In genomic region chr5:118373581-118373981, GRCm38 (mm10) we compare ENCODE assay signal across 9 mouse cellular contexts.
A peak's percentile ranks its signal among the peaks of the same experiment; 100 is the strongest.
DNase-seq lines count a peak whose midpoint lies in the region; ATAC-seq lines count a peak whose summit lies in the region.
"Had no signal": no experiment of that assay in that cellular context is flagged by ENCODE, and none has a peak within 500 bp of the region (broad histone marks: within the 10 kb centered on the region; RNA-seq: fewer than 3 reads in every experiment).

No protein-coding gene starts in this region.

- H3K27me3 ChIP-seq in embryonic facial prominence, embryonic 11.5 days (ENCODE audit: control insufficient read depth, insufficient read depth, low read length), result no peaks in the 10 kb centered on the region; the same call in 1 of the 2 replicates
- H3K27me3 ChIP-seq in hindbrain, embryonic 15.5 days, result no peaks in the 10 kb centered on the region
- H3K27me3 ChIP-seq in limb, embryonic 11.5 days (ENCODE audit: control insufficient read depth, insufficient read depth, low read length), result no peaks in the 10 kb centered on the region

- peak; percentile 93 for DNase-seq in heart, adult 11 months
- no peak for DNase-seq in heart, postnatal 36 days
- DNase-seq in embryonic facial prominence, embryonic 11.5 days (ENCODE audit: low spot score), result peak; percentile 65
- peak; percentile 43 for DNase-seq in limb, embryonic 11.5 days (ENCODE audit: low spot score)
- peak; percentile 39 for DNase-seq in right cerebral cortex, postnatal 14 days
- DNase-seq in thymus, adult 18-20 months, result no peak
- DNase-seq in adrenal gland, postnatal 25 days, result no peak

- H3K9me3 ChIP-seq in embryonic facial prominence, embryonic 11.5 days (replicated peaks; ENCODE audit: control insufficient read depth, low read length), result no peaks in the 10 kb centered on the region
- no peaks in the 10 kb centered on the region for H3K9me3 ChIP-seq in hindbrain, embryonic 15.5 days
- H3K9me3 ChIP-seq in limb, embryonic 11.5 days (ENCODE audit: control insufficient read depth, low read length), result no peaks in the 10 kb centered on the region

- intact Hi-C loops in heart, postnatal 36 days (cut with DNase I), result no loop called here

- peaks cover 8% of the 10 kb centered on the region for H3K4me1 ChIP-seq in embryonic facial prominence, embryonic 11.5 days (ENCODE audit: control insufficient read depth, insufficient read depth, low read length)
- H3K4me1 ChIP-seq in hindbrain, embryonic 15.5 days (replicated peaks), result peaks cover 24% of the 10 kb centered on the region
- peaks cover 21% of the 10 kb centered on the region for H3K4me1 ChIP-seq in limb, embryonic 11.5 days (ENCODE audit: control insufficient read depth, insufficient read depth, low read length)

- ATAC-seq in embryonic facial prominence, embryonic 11.5 days (replicated peaks; ENCODE audit: insufficient number of reproducible peaks, low FRiP score, low TSS enrichment, low read depth), result no peak
- no peak for ATAC-seq in hindbrain, embryonic 15.5 days (ENCODE audit: low FRiP score, low read depth)
- no peak for ATAC-seq in limb, embryonic 11.5 days (ENCODE audit: insufficient number of reproducible peaks, low FRiP score, low TSS enrichment, low read depth)

- no peak overlapping the region for H3K27ac ChIP-seq in embryonic facial prominence, embryonic 11.5 days (replicated peaks; ENCODE audit: low read depth, low read length)
- H3K27ac ChIP-seq in hindbrain, embryonic 15.5 days (replicated peaks), result no peak overlapping the region
- H3K27ac ChIP-seq in limb, embryonic 11.5 days (replicated peaks; ENCODE audit: low read depth, low read length), result no peak overlapping the region
- H3K27ac ChIP-seq: macrophage had no signal

- no peak overlapping the region for H3K9ac ChIP-seq in embryonic facial prominence, embryonic 11.5 days (replicated peaks; ENCODE audit: low read length)
- H3K9ac ChIP-seq in hindbrain, embryonic 15.5 days, result no peak overlapping the region
- H3K9ac ChIP-seq in limb, embryonic 11.5 days (ENCODE audit: low read length), result no peak overlapping the region

- no peak overlapping the region for H3K4me2 ChIP-seq in embryonic facial prominence, embryonic 11.5 days (ENCODE audit: low read depth, low read length)
- peak overlapping the region; percentile 24 for H3K4me2 ChIP-seq in hindbrain, embryonic 15.5 days
- H3K4me2 ChIP-seq in limb, embryonic 11.5 days (ENCODE audit: low read depth, severe bottlenecking), result peak overlapping the region; percentile 31

- H3K4me3 ChIP-seq in embryonic facial prominence, embryonic 11.5 days (ENCODE audit: low read depth, low read length), result no peak overlapping the region
- H3K4me3 ChIP-seq in hindbrain, embryonic 15.5 days, result no peak overlapping the region
- H3K4me3 ChIP-seq in limb, embryonic 11.5 days (ENCODE audit: low read depth, low read length), result no peak overlapping the region

- H3K36me3 ChIP-seq in embryonic facial prominence, embryonic 11.5 days (replicated peaks; ENCODE audit: control insufficient read depth, insufficient read depth, low read depth, low read length), result no peaks in the 10 kb centered on the region
- no peaks in the 10 kb centered on the region for H3K36me3 ChIP-seq in hindbrain, embryonic 15.5 days
- no peaks in the 10 kb centered on the region for H3K36me3 ChIP-seq in limb, embryonic 11.5 days (ENCODE audit: control insufficient read depth, insufficient read depth, low read length)

- 5% methylated on average over 13 of the region's 13 CpGs for WGBS in embryonic facial prominence, embryonic 11.5 days
- 4% methylated on average over 13 of the region's 13 CpGs for WGBS in hindbrain, embryonic 15.5 days
- 5% methylated on average over 13 of the region's 13 CpGs for WGBS in limb, embryonic 11.5 days

Comparison
In these comparisons a context has a peak if more than half of its experiments do, and no peak if none do; other contexts are left out.
1. DNase-seq: peak in heart, adult 11 months (single experiment), embryonic facial prominence, embryonic 11.5 days (single experiment), limb, embryonic 11.5 days (single experiment) and right cerebral cortex, postnatal 14 days (single experiment); none in heart, postnatal 36 days (0 of 2), thymus, adult 18-20 months (0 of 2) and adrenal gland, postnatal 25 days (single experiment).